Mouse (Mus musculus) liver, embryonic 14.5 days (tissue): Measurements from ENCODE around the gene Dld.

Experiments
- CTCF ChIP-seq: IDR thresholded peaks from 2 replicates; pipeline ENCODE4 v1.5.1; 2016; ENCODE audit warnings: antibody characterized with exemption, low read depth, control low read depth
- EP300 ChIP-seq: IDR thresholded peaks from 2 replicates; pipeline ENCODE4 v1.6.1; 2016; ENCODE audit warnings: antibody characterized with exemption, low read depth

DNA sequence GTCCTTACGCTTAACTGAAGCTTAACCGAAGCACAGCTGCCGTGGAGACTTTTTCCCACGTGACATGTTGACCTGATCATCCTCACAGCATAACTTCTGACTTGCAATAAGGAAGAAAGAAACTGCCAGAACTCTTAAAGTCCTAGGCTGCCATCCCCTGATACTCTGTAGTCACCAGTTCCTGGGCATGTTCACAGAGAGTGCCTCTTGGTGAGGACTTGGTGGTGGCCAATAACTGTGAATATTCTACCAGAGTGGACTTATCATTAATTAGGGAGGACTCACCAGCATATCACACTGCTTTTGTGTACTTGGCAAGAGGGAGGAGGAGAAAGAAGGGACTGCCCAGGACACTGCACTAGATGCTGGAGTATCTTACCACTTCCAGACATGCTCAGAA is 53.1 kb downstream of the Dld start:
- TF ChIP-seq CTCF (no peak), EP300 (no peak)
